Mouse (Mus musculus) intestine, embryonic 15.5 days (tissue): ENCODE measurements around the gene Zmynd15. TPM values are rescaled to one million over a fixed set of nuclear protein-coding genes. Genes with fewer than 3 reads are reported as not detected.
"Not testable (repeated sequence)": the region's sequence is repeated elsewhere in the genome, so short reads cannot be mapped to it uniquely, and the experiment has no call there.

Experiments used
- ATAC-seq: fragments of 200-750 bp; cut with Nextera tagmentation; 2 replicates; pipeline ENCODE4 v1.8.0; 2017; ENCODE audit warnings: moderate TSS enrichment, moderate library complexity
- H3K27ac ChIP-seq: fragments of 300-500 bp; sonication (generic); 2 replicates; pipeline ENCODE4 v1.5.1; 2015; ENCODE audit warnings: mild to moderate bottlenecking, inconsistent platforms
- H3K27me3 ChIP-seq: fragments of 300-500 bp; sonication (generic); replicated peaks from 2 replicates; pipeline ENCODE4 v1.6.1; 2015; ENCODE audit warnings: inconsistent platforms
- H3K36me3 ChIP-seq: fragments of 300-500 bp; sonication (generic); 2 replicates; pipeline ENCODE4 v1.6.1; 2015; ENCODE audit warnings: inconsistent platforms
- H3K4me1 ChIP-seq: fragments of 300-500 bp; sonication (generic); replicated peaks from 2 replicates; pipeline ENCODE4 v1.6.1; 2015; ENCODE audit warnings: inconsistent platforms
- H3K4me2 ChIP-seq: fragments of 300-500 bp; sonication (generic); replicated peaks from 2 replicates; pipeline ENCODE4 v1.6.1; 2015; ENCODE audit warnings: mild to moderate bottlenecking, inconsistent platforms
- H3K4me3 ChIP-seq: fragments of 300-500 bp; sonication (generic); replicated peaks from 2 replicates; pipeline ENCODE4 v1.5.1; 2015; ENCODE audit warnings: inconsistent platforms
- H3K9ac ChIP-seq: fragments of 300-500 bp; sonication (generic); 2 replicates; pipeline ENCODE4 v1.6.1; 2015; ENCODE audit warnings: inconsistent platforms
- H3K9me3 ChIP-seq: fragments of 300-500 bp; sonication (generic); 2 replicates; pipeline ENCODE4 v1.6.1; 2016; ENCODE audit warnings: inconsistent platforms
- WGBS: fragments of 180-500 bp; shearing (Covaris S2); methylation state at CpG from one replicate; pipeline ENCODE4 v1.1.7; 2015; 5-methylcytosine and 5-hydroxymethylcytosine counted together
- polyA plus RNA-seq: library from polyadenylated mRNA; unstranded; fragments of >200 nt; fragmentation: Nextera tagmentation; extraction: Ambion mirVana; gene quantifications from 2 replicates; pipeline ENCODE4 v1.2.1, GENCODE M21; 2015

Gene Zmynd15
- polyA plus RNA-seq, 1 experiment from 2014 or later, result 0.78 TPM

DNA sequence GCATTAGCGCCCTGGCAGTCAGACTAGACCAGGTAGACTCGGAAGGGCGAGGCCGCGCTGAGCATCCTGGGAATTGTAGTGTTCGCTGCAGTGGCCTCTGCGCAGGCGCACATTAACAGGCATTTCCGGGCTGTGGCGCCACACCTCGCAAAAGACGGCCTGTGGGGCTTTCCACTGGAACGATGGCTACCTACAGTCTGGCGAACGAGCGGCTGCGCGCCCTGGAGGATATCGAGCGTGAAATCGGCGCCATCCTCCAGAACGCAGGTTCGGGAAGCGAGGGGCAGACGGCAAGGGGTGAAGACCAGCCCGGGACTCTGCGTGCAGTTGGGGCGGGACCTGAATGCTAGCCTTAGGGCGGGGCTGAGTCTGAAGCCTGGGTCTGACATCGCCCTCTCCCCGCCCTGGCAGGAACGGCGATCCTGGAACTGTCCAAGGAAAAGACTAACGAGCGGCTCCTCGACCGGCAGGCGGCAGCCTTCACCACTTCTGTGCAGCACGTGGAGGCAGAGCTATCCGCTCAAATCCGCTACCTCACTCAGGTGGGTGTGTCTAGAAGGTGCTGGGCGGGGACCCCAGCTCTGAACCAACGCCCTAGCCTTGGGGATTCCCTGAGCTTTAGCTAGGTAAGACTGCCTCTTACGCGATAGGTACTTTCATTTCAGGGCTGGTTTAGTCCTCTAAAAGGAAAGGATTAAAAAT is 7.3 kb upstream of the Zmynd15 start, which contains the start of gene Med11:
TSS of gene Med11 (plus strand) at position 123 of the 702 bp plus-strand sequence.
- H3K27ac ChIP-seq, result peak within 1 kb of the TSS; percentile 99
- H3K4me2 ChIP-seq, result peak within 1 kb of the TSS; percentile 79
- H3K9me3 ChIP-seq, result no peaks in the 10 kb centered on the region
- H3K4me1 ChIP-seq, result peaks cover 9% of the 10 kb centered on the region
- no peaks in the 10 kb centered on the region for H3K27me3 ChIP-seq
- no peaks in the 10 kb centered on the region for H3K36me3 ChIP-seq
- peak within 1 kb of the TSS; percentile 75 for H3K9ac ChIP-seq
- peak within 1 kb of the TSS; percentile 73 for H3K4me3 ChIP-seq
- ATAC-seq, result peak; percentile 99
- under 1% methylated on average over 46 of the region's 46 CpGs for WGBS

DNA sequence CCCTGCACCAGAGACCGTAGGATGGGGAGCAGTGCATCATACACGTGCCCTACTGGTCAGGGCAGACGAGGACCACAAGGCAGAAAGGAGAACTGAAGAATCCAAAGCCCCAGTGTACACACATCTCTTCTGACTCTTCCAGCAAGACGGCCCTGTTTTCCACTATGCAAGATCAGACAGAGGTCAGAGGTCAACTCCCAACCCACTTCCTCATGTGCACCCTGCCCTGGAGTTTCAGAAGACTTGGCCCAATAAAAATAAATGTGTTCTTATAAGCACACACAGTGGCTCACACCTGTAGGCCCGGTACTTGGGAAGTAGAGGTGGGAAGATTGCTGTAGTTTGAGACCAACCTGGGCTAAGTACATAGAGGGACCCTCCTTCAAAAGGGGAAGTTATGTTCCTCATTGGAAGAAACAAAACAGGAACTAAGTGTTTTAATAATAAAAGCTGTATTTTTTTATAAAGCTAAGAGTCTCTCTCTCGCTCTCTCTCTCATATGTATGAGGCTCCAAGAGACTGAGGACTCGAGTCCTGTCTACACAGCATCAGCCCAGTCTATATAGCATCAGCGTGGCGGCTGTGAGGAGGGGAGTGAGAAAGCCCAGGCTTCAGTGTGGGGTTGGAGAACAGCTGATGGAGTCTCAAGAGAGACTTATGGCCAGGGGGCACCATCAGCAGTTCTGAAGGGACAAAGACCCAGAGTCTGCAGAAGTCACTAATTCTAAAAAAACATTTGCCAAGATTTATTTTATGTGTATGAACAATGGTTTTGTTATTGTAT is 5.8 kb upstream of the Zmynd15 start:
- WGBS, result 83% methylated on average over 9 of the region's 9 CpGs

DNA sequence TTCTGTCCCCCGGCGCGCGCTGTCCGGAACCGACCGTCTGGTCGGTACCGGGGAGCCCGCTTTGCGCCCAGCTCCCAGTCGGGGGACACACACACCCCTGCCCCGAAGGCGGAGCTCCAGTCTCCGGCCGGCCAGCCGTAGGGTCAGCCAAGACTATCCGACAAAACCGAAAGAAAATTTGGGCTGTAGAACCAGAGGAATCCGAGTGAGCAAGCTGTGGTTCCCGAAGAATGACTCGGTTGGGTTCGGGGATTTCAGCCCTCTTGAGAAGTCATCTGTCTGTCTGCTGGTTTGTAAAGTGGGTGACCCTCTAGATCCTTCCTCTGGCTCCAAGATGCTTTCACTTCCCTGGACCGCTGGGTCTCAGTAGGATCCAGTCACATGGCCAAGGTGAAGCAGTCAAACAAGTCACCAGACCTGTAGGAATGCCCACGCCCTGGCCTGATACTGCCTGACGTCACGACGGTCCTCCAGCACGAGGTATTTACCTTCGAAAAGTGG is 418 bp downstream of the Zmynd15 start, which contains the start of gene Cxcl16:
TSS of gene Cxcl16 (minus strand) at position 384 of the 501 bp plus-strand sequence.
- 3% methylated on average over 30 of the region's 30 CpGs for WGBS
- ATAC-seq, result peak; percentile 84
- H3K4me3 ChIP-seq, result peak within 1 kb of the TSS; percentile 52
- H3K36me3 ChIP-seq, result no peaks in the 10 kb centered on the region
- H3K4me1 ChIP-seq, result peaks cover 14% of the 10 kb centered on the region
- H3K27ac ChIP-seq, result no peak within 1 kb of the TSS
- peak within 1 kb of the TSS; percentile 56 for H3K9ac ChIP-seq
- peak within 1 kb of the TSS; percentile 95 for H3K4me2 ChIP-seq
- H3K9me3 ChIP-seq, result no peaks in the 10 kb centered on the region
- H3K27me3 ChIP-seq, result peaks cover 9% of the 10 kb centered on the region; the same call in 1 of the 2 replicates

More for the DNA sequence above, 5.8 kb upstream of the Zmynd15 start:
- H3K36me3 ChIP-seq, result no peaks in the 10 kb centered on the region
- no peak for ATAC-seq
- H3K9me3 ChIP-seq, result no peaks in the 10 kb centered on the region
- H3K27me3 ChIP-seq, result no peaks in the 10 kb centered on the region
- peak overlapping the region; percentile 79 for H3K4me2 ChIP-seq
- H3K9ac ChIP-seq, result no peak overlapping the region
- no peak overlapping the region for H3K27ac ChIP-seq
- H3K4me1 ChIP-seq, result peaks cover 10% of the 10 kb centered on the region
- no peak overlapping the region for H3K4me3 ChIP-seq

DNA sequence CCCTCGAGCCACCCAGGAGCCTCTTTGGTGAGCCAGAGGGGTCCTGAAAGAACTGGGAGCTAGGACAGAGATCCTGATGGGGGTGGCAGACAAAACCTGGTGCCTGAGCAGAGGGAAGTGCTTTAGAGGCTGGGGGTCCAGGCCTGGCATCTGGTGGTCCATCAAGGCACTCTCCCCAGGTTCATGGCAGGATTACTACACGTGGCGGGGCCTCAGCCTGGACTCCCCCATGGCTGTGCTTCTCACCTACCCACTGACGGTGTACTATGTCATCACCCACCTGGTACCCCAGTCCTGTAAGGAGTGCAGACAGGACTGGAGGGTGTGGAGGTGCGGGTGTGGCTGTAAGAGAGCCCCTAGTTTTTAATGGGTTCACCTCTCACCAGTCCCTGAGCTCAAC is 4.7 kb downstream of the Zmynd15 start:
- ATAC-seq, result no peak
- H3K9me3 ChIP-seq, result no peaks in the 10 kb centered on the region
- H3K27ac ChIP-seq, result no peak overlapping the region
- H3K27me3 ChIP-seq, result peaks cover 9% of the 10 kb centered on the region
- no peaks in the 10 kb centered on the region for H3K36me3 ChIP-seq
- H3K4me1 ChIP-seq, result peaks cover 18% of the 10 kb centered on the region
- no peak overlapping the region for H3K9ac ChIP-seq
- no peak overlapping the region for H3K4me2 ChIP-seq
- 88% methylated on average over 5 of the region's 5 CpGs for WGBS
- no peak overlapping the region for H3K4me3 ChIP-seq

DNA sequence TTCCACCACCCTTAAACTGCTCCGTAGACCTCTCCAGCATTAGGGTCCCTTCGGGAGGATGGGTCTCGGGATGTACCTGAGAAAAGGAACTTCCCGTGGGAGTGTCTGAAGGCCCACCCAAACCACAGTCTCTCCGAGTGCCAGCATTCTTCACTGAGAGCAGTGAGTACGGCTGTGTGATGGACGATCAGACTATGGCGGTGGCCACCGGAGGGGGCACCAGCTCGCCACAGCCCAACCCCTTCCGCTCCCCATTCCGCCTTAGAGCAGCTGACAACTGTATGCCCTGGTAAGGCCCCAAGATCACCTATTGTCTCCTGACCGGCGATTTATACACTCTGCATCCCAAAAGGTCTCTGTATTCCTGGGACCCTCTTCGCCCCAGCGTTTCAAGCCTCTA is 6.0 kb downstream of the Zmynd15 start:
- no peaks in the 10 kb centered on the region for H3K36me3 ChIP-seq
- WGBS, result 36% methylated on average over 16 of the region's 16 CpGs
- H3K9me3 ChIP-seq, result no peaks in the 10 kb centered on the region
- no peak overlapping the region for H3K9ac ChIP-seq
- H3K27me3 ChIP-seq, result peaks cover 9% of the 10 kb centered on the region
- H3K4me3 ChIP-seq, result peak overlapping the region; percentile 30
- no peak overlapping the region for H3K27ac ChIP-seq
- H3K4me2 ChIP-seq, result peak overlapping the region; percentile 66
- H3K4me1 ChIP-seq, result peaks cover 10% of the 10 kb centered on the region
- ATAC-seq, result no peak

DNA sequence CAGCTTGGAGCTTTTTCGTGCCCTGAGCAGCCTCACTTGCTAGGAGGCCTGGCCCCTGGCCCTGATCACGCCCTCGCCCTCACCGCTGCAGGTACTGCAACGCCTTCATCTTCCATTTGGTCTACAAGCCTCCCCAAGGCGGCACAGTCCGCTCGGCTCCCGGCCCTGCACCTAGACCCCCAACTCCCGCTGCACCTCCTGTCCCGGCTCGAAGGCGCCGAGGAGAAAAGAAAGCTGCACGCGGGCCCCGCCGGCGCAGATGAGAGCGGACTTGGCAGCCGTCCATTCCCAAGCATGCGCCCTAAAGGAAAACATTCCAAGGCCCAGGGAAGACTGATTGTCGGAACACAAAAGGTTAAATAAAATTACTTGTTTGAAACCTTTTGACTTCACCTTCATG is 6.6 kb downstream of the Zmynd15 start:
- Histone ChIP-seq H3K27ac (0 out of 2 replicates have a peak overlapping the region, but pooled peaks have one; percentile 29), H3K4me2 (peak overlapping the region; percentile 66), H3K4me3 (peak overlapping the region; percentile 30), H3K9ac (peak overlapping the region; percentile 24; the same call in 1 of the 2 replicates), H3K9me3 (no peaks in the 10 kb centered on the region), H3K36me3 (no peaks in the 10 kb centered on the region), H3K4me1 (peaks cover 10% of the 10 kb centered on the region), H3K27me3 (peaks cover 6% of the 10 kb centered on the region)
- ATAC-seq, result no peak
- 10% methylated on average over 23 of the region's 23 CpGs for WGBS

DNA sequence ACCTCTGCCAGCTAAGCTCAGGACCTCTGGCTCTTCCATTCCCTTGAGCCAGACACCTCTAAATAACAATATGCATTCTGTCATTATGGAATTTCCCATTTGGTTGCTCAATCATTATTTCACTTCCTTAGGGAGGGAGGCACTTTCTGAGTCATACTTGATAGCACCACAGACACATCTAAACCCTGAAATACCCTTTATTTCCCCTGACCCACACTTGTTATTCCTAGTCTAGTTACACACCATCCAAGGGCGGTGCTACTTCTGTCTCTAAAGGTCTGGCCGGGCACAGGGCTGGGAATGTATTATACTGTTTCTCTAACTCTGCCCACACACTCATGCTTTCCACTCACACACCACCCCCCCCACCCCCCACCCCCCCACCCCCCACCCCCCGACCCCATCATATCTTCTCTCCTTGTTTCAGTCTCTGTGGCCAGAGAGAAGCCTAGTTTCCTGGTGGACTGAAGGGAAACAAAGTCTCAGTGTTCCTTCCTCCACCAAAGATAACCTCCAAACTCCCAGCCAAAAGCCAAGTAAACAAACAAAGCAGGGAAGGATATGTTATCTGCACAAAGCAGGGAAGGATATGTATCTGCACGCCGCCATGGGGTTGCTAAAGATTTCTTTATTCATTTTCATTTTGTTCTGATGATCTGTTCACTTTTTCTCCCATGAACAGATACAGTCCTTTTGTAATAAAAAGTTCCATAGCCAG is 8.8 kb downstream of the Zmynd15 start:
- 0 out of 2 replicates have a peak overlapping the region, but pooled peaks have one; percentile 41 for H3K27ac ChIP-seq
- ATAC-seq, result no peak
- no peak overlapping the region for H3K9ac ChIP-seq
- no peaks in the 10 kb centered on the region for H3K9me3 ChIP-seq
- H3K4me1 ChIP-seq, result peaks cover 10% of the 10 kb centered on the region
- H3K36me3 ChIP-seq, result no peaks in the 10 kb centered on the region
- H3K27me3 ChIP-seq, result peaks cover 5% of the 10 kb centered on the region
- WGBS, result 69% methylated on average over 5 of the region's 5 CpGs
- no peak overlapping the region for H3K4me2 ChIP-seq
- H3K4me3 ChIP-seq, result no peak overlapping the region

DNA sequence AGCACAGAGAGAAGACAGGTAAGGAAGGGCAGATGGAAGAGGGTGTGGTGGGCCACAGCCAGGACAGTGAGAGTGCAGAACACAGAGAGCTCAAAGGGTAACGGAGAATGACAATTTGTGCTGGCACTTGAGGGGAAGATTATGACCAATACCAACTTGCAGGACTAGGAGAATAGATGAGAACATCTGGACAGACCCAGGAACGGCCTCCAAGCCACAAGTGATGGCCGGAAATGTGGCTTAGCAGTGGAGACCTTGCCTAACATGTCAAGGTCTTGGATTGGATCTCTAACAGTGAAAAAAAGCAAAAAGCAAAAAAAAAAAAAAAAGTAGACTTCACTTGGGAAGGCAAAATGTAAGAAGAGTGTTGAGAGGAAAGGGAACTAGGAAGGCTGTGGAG is 10.5 kb downstream of the Zmynd15 start:
- no peak for ATAC-seq
- WGBS, result 86% methylated on average over 3 of the region's 3 CpGs

DNA sequence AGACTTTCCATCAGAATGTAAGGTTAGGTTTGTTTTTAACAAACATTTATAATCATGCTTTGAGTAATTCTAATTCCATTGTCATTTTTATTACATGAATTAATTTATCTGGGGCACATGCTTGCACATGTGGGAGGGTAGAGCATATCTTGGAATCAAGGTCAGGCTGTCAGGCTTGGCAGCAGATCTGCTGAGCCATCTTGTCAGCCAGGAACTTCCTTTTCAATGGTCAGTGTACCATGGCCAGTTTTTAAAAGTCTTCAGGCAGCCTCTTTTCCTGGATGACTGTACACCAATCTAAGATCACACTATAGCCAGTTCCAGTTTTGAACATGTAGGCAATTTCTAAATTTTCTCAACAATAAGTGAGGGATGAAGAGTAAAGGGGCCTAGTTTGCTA is 13.5 kb downstream of the Zmynd15 start:
- no peak overlapping the region for H3K4me2 ChIP-seq
- no peak overlapping the region for H3K9ac ChIP-seq
- H3K4me1 ChIP-seq, result peaks cover 4% of the 10 kb centered on the region; the same call in 1 of the 2 replicates
- H3K4me3 ChIP-seq, result no peak overlapping the region
- H3K27ac ChIP-seq, result no peak overlapping the region
- ATAC-seq, result no peak
- H3K9me3 ChIP-seq, result no peaks in the 10 kb centered on the region
- no peaks in the 10 kb centered on the region for H3K36me3 ChIP-seq
- H3K27me3 ChIP-seq, result no peaks in the 10 kb centered on the region

More for the DNA sequence above, 10.5 kb downstream of the Zmynd15 start:
- Histone ChIP-seq H3K27me3 (peaks cover 3% of the 10 kb centered on the region), H3K4me2 (no peak overlapping the region), H3K4me3 (no peak overlapping the region), H3K9ac (no peak overlapping the region), H3K9me3 (no peaks in the 10 kb centered on the region), H3K27ac (no peak overlapping the region), H3K36me3 (no peaks in the 10 kb centered on the region), H3K4me1 (peaks cover 10% of the 10 kb centered on the region)

DNA sequence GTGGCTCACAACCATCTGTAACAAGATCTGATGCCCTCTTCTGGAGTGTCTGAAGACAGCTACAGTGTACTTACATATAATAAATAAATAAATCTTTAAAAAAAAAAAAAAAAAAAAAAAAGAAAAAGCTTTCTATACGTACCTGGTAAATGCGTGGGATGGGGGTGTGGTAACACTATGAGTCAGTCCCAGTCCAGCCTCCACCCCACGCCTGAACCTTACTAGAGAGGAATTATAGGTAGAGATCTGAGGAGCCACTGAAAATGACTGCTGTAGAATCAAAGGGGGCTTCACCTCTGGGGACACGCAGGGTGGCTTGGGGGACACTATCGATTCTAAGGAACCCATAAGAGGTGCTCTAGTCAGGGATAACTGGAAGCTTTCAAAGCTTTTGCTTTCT is 14.1 kb downstream of the Zmynd15 start:
- WGBS, result 86% methylated on average over 5 of the region's 5 CpGs
- H3K27me3 ChIP-seq, H3K4me3 ChIP-seq, H3K9me3 ChIP-seq, H3K4me1 ChIP-seq, H3K36me3 ChIP-seq, ATAC-seq, H3K9ac ChIP-seq, H3K4me2 ChIP-seq, H3K27ac ChIP-seq: not testable (repeated sequence)

DNA sequence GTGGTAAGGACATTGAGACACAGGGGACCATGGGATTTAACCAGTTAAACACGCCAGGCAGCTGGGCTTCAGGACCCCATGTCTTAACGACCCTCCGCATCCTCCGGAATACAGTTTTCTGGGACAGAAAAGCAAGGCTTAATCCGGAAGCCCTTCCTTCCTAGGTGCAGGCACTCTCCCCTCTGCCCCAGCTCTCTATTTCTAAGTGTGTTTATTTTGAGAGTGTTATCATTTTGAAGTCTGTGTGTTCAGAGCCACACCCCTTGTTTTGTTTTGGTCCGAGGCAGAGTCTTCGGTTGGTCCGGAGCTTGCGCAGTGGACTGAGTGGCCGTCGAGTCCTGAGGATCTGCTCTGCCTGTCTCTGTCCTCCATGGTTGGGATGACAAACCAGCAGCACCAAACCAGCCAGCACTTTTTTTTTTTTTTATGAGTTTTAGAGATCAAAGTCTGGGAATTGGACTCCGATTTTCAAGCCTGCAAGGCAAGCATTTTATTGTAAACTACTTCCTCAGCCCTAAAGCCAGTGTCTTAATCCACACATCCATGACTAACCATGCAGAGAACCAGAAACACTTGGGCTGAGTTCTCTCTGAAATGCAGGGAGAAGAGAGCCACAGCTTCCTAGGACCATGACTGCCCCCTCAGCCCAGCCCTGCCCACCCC is 15.8 kb downstream of the Zmynd15 start:
- 52% methylated on average over 12 of the region's 12 CpGs for WGBS
- H3K27ac ChIP-seq, result peak overlapping the region; percentile 36
- peaks cover 4% of the 10 kb centered on the region; the same call in 1 of the 2 replicates for H3K4me1 ChIP-seq
- no peak overlapping the region for H3K4me3 ChIP-seq
- H3K9ac ChIP-seq, result no peak overlapping the region
- H3K4me2 ChIP-seq, result no peak overlapping the region
- no peaks in the 10 kb centered on the region for H3K27me3 ChIP-seq
- no peaks in the 10 kb centered on the region for H3K9me3 ChIP-seq
- peak; percentile 80 for ATAC-seq
- no peaks in the 10 kb centered on the region for H3K36me3 ChIP-seq
